Mouse (Mus musculus) liver, postnatal 0 days (tissue): ENCODE data around the gene Zfyve1. TPM values are rescaled to one million over a fixed set of nuclear protein-coding genes. Genes with fewer than 3 reads are reported as not detected.

Experiments used
- ATAC-seq: fragments of 200-750 bp; cut with Nextera tagmentation; 2 replicates; pipeline ENCODE4 v1.8.0; 2017; ENCODE audit warnings: mild to moderate bottlenecking, moderate library complexity
- DNase-seq: peaks from one replicate; pipeline ENCODE4 v3.0.0-alpha.2; 2016
- H3K27ac ChIP-seq: fragments of 300-500 bp; sonication (generic); 2 replicates; pipeline ENCODE4 v1.5.1; 2014; ENCODE audit warnings: antibody characterized with exemption, moderate library complexity, mild to moderate bottlenecking, low read depth
- H3K27me3 ChIP-seq: fragments of 300-500 bp; sonication (generic); 2 replicates; pipeline ENCODE4 v1.6.1; 2014; ENCODE audit warnings: low read length, control low read depth, mixed read lengths; ENCODE audit not compliant: insufficient read depth
- H3K36me3 ChIP-seq: fragments of 300-500 bp; sonication (generic); replicated peaks from 2 replicates; pipeline ENCODE4 v1.6.1; 2014; ENCODE audit warnings: mild to moderate bottlenecking, control low read depth, low read length, moderate library complexity, mixed read lengths; ENCODE audit not compliant: insufficient read depth
- H3K4me1 ChIP-seq: fragments of 300-500 bp; sonication (generic); 2 replicates; pipeline ENCODE4 v1.6.1; 2014; ENCODE audit warnings: antibody characterized with exemption, mild to moderate bottlenecking, control low read depth; ENCODE audit not compliant: insufficient read depth
- H3K4me2 ChIP-seq: fragments of 300-500 bp; sonication (generic); 2 replicates; pipeline ENCODE4 v1.6.1; 2014; ENCODE audit warnings: low read depth, mild to moderate bottlenecking, low read length, moderate library complexity, mixed read lengths
- H3K4me3 ChIP-seq: fragments of 300-500 bp; sonication (generic); 2 replicates; pipeline ENCODE4 v1.5.1; 2014; ENCODE audit warnings: low read depth, low read length
- H3K9ac ChIP-seq: fragments of 300-500 bp; sonication (generic); replicated peaks from 2 replicates; pipeline ENCODE4 v1.6.1; 2014; ENCODE audit warnings: mild to moderate bottlenecking, moderate library complexity
- H3K9me3 ChIP-seq: fragments of 300-500 bp; sonication (generic); 2 replicates; pipeline ENCODE4 v1.6.1; 2016; ENCODE audit warnings: mild to moderate bottlenecking, control low read depth, low read length, mixed read lengths
- CTCF ChIP-seq: sonication (generic); IDR thresholded peaks from 2 replicates; pipeline ENCODE4 v1.5.1; 2016; ENCODE audit warnings: antibody characterized with exemption, low read depth
- EP300 ChIP-seq: IDR thresholded peaks from 2 replicates; pipeline ENCODE4 v1.6.1; 2016; ENCODE audit warnings: antibody characterized with exemption, low read depth, mild to moderate bottlenecking
- WGBS: fragments of 180-500 bp; shearing (Covaris S2); extraction: QIAGEN DNeasy Blood & Tissue Kit; methylation state at CpG from one replicate; pipeline ENCODE4 v1.1.7; 2014; ENCODE audit not compliant: insufficient replicate concordance; 5-methylcytosine and 5-hydroxymethylcytosine counted together
- polyA plus RNA-seq: library from polyadenylated mRNA; unstranded; fragments of >200 nt; fragmentation: Nextera tagmentation; extraction: Ambion mirVana; gene quantifications from 2 replicates; pipeline ENCODE4 v1.2.1, GENCODE M21; 2015

Zfyve1 gene
- polyA plus RNA-seq, 1 experiment from 2014 or later: 6.4 TPM

DNA sequence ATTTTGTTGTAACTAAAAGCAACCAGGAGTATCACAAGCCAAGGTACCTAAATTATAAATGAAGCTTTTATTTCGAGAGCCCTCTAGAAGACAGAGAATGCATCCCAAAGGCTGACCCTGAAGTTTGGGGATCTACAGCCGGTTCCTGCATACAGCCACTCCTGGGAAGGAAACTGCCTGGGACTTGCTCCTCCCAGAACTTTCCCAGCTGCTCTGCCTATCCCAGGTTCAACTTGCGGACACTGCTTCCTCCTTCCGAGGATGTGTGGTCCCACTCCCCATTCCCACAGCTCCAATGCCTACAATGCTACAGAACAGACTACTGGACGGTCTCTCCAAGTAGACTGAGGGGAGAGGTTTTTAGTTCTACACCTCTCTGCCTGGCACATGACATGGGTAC is 24.3 kb downstream of the Zfyve1 start:
- no peak overlapping the region for H3K4me3 ChIP-seq
- DNase-seq: no peak

DNA sequence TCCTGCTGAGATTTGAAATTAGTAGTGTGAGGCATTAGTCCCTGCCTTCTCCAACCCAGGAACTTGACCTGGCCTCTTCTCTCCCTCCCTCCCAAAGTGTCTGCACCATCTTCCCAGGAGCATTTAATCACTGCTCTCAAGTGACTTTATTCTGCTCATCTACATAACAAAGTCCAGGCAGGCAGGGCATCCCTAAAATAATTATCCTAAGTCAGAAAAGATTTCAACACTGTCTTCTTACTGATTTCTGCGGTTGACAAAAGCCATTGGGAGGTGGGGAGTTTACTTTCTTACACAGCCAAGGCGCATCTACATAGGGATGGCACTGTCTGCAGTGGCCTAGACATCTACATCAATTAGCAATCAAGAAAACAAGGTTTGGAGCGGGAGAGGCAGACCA is 27.2 kb downstream of the Zfyve1 start:
- H3K4me3 ChIP-seq: no peak overlapping the region
- H3K27ac ChIP-seq: no peak overlapping the region
- no peak overlapping the region for H3K9ac ChIP-seq
- no peaks in the 10 kb centered on the region for H3K9me3 ChIP-seq
- no peak overlapping the region for H3K4me2 ChIP-seq
- peaks cover 65% of the 10 kb centered on the region for H3K36me3 ChIP-seq
- WGBS: 88% methylated on average over 3 of the region's 3 CpGs
- ATAC-seq: no peak
- no peaks in the 10 kb centered on the region for H3K4me1 ChIP-seq
- H3K27me3 ChIP-seq: no peaks in the 10 kb centered on the region
- DNase-seq: no peak
- no peak for TF ChIP-seq EP300
- TF ChIP-seq CTCF: no peak

More for the DNA sequence above, 24.3 kb downstream of the Zfyve1 start:
- TF ChIP-seq CTCF (no peak), EP300 (no peak)
- Histone ChIP-seq H3K36me3 (peaks cover 59% of the 10 kb centered on the region), H3K27me3 (no peaks in the 10 kb centered on the region), H3K4me2 (no peak overlapping the region), H3K9ac (no peak overlapping the region), H3K27ac (no peak overlapping the region), H3K9me3 (no peaks in the 10 kb centered on the region), H3K4me1 (no peaks in the 10 kb centered on the region)
- no peak for ATAC-seq
- WGBS: 74% methylated on average over 5 of the region's 5 CpGs

DNA sequence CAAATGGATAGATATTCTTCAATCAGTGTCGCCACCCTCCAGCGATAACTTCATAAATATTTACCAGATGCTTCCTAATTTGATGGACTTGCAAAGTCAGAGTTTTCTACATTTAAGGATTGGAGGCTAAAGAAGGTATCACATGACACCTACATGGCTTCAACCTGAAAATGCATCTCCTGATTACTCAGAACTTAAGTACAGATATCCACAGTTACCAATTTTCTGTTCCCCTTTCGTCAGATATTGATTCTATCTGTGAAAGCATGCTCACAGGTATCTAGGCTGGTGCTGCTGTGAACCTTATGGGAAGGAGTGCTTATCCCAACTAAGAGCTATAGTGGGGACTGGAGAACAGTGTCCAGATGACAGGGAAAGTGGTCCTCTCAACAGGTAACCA is 34.4 kb downstream of the Zfyve1 start:
- peaks cover 60% of the 10 kb centered on the region for H3K36me3 ChIP-seq
- H3K4me2 ChIP-seq: no peak overlapping the region
- ATAC-seq: no peak
- no peak overlapping the region for H3K27ac ChIP-seq
- H3K9ac ChIP-seq: no peak overlapping the region
- no peaks in the 10 kb centered on the region for H3K9me3 ChIP-seq
- WGBS: 87% methylated on average over 3 of the region's 3 CpGs
- no peaks in the 10 kb centered on the region for H3K27me3 ChIP-seq
- no peaks in the 10 kb centered on the region for H3K4me1 ChIP-seq
- H3K4me3 ChIP-seq: no peak overlapping the region
- TF ChIP-seq EP300 (no peak), CTCF (no peak)
- no peak for DNase-seq

DNA sequence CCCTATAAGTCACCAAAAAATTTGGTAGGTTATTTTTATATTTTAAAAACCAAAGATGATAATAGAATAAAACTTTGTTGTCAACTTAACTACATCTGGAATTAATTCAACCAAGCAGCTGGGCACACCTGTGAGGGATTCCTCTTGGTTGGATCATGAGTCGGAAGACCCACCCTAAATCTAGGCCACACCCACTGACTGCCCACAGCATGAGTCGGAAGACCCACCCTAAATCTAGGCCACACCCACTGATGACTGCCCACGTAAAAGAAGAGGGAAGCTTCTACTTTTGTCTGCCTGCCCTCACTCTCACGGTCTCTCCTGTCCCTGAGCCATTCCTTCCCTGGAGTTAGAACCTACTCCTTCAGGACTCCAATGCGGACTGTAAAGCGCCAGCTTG is 36.8 kb downstream of the Zfyve1 start:
- Histone ChIP-seq H3K9ac (no peak overlapping the region), H3K4me2 (no peak overlapping the region), H3K36me3 (peaks cover 61% of the 10 kb centered on the region), H3K27me3 (no peaks in the 10 kb centered on the region), H3K4me3 (no peak overlapping the region), H3K4me1 (no peaks in the 10 kb centered on the region), H3K27ac (no peak overlapping the region), H3K9me3 (no peaks in the 10 kb centered on the region)
- DNase-seq (no peak), ATAC-seq (no peak)
- WGBS: 66% methylated on average over 6 of the region's 6 CpGs
- no peak for TF ChIP-seq CTCF
- no peak for TF ChIP-seq EP300

DNA sequence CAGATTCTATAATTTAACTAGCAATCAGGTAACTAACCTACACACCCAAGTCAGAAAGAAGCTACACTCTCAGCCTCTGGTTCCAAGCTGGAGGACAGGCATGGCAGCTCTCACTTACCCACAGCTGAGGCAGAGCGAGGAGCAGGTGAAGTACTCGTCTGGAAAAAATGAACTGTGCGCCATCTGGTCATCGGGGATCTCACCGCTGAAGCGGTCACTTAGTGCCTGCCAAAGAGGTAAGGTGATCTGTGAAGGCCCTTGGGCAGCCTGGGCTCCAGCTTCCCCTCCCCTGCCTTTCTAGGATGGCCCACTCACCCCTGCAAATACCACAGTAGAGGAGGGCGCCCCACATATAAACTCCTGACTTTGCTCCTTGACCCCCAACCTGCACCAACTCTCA is 38.5 kb downstream of the Zfyve1 start:
- peaks cover 66% of the 10 kb centered on the region for H3K36me3 ChIP-seq
- no peaks in the 10 kb centered on the region for H3K9me3 ChIP-seq
- DNase-seq: no peak
- ATAC-seq: no peak
- no peak overlapping the region for H3K4me2 ChIP-seq
- 93% methylated on average over 7 of the region's 7 CpGs for WGBS
- no peak overlapping the region for H3K4me3 ChIP-seq
- H3K27me3 ChIP-seq: no peaks in the 10 kb centered on the region
- H3K9ac ChIP-seq: no peak overlapping the region
- H3K27ac ChIP-seq: no peak overlapping the region
- TF ChIP-seq CTCF (no peak), EP300 (no peak)
- H3K4me1 ChIP-seq: no peaks in the 10 kb centered on the region

GRCm38 (mm10) chr12:83555605-83556004 is 41.4 kb downstream of the Zfyve1 start:
- Histone ChIP-seq H3K27ac (no peak overlapping the region), H3K4me1 (no peaks in the 10 kb centered on the region), H3K9me3 (no peaks in the 10 kb centered on the region), H3K4me3 (no peak overlapping the region), H3K36me3 (peaks cover 65% of the 10 kb centered on the region), H3K4me2 (no peak overlapping the region), H3K9ac (no peak overlapping the region), H3K27me3 (no peaks in the 10 kb centered on the region)
- no peak for ATAC-seq
- no peak for DNase-seq
- 44% methylated on average over 9 of the region's 9 CpGs for WGBS
- TF ChIP-seq EP300: no peak
- TF ChIP-seq CTCF: no peak

- Histone ChIP-seq H3K4me2 (no peak overlapping the region), H3K4me1 (no peaks in the 10 kb centered on the region), H3K4me3 (no peak overlapping the region), H3K9ac (no peak overlapping the region), H3K9me3 (no peaks in the 10 kb centered on the region), H3K27me3 (no peaks in the 10 kb centered on the region), H3K27ac (no peak overlapping the region), H3K36me3 (peaks cover 68% of the 10 kb centered on the region)
- ATAC-seq: no peak
- TF ChIP-seq CTCF (no peak), EP300 (no peak)
- DNase-seq: no peak
- 76% methylated on average over 4 of the region's 4 CpGs for WGBS
Measured at GRCm38 (mm10) chr12:83553816-83554215, 43.2 kb downstream of the Zfyve1 start.
